Mouse (Mus musculus): Measurements from ENCODE around the gene Dclk1. TPM values are rescaled to one million over a fixed set of nuclear protein-coding genes. Genes with fewer than 3 reads are reported as not detected.

The Dclk1 gene
- polyA plus RNA-seq, 1 experiment from 2014 or later: 4.4 TPM

GRCm38 (mm10) chr3:55495231-55495630 is 253.1 kb downstream of the Dclk1 start:
- 83% methylated on average over 7 of the region's 7 CpGs for WGBS
- no peak overlapping the region for H3K9ac ChIP-seq (ENCODE audit: low read length)
- DNase-seq (ENCODE audit: low spot score) (no peak), ATAC-seq (ENCODE audit: low FRiP score, low TSS enrichment) (no peak)
- no peak overlapping the region for H3K4me2 ChIP-seq (replicated peaks; ENCODE audit: low read depth)
- no peak overlapping the region for H3K27ac ChIP-seq (replicated peaks)
- no peaks in the 10 kb centered on the region for H3K4me1 ChIP-seq (replicated peaks; ENCODE audit: control insufficient read depth, insufficient read depth)
- H3K9me3 ChIP-seq (ENCODE audit: control insufficient read depth, low read length): no peaks in the 10 kb centered on the region
- no peak for TF ChIP-seq EP300 (optimal IDR thresholded peaks at IDR 0.05)
- TF ChIP-seq CTCF (IDR thresholded peaks at IDR 0.05; ENCODE audit: low read depth): no peak
- no peaks in the 10 kb centered on the region for H3K27me3 ChIP-seq (ENCODE audit: control insufficient read depth, insufficient read depth, low read length)
- H3K36me3 ChIP-seq (ENCODE audit: control insufficient read depth, insufficient read depth, low read length): no peaks in the 10 kb centered on the region
- H3K4me3 ChIP-seq (ENCODE audit: low read depth, low read length): no peak overlapping the region

DNA sequence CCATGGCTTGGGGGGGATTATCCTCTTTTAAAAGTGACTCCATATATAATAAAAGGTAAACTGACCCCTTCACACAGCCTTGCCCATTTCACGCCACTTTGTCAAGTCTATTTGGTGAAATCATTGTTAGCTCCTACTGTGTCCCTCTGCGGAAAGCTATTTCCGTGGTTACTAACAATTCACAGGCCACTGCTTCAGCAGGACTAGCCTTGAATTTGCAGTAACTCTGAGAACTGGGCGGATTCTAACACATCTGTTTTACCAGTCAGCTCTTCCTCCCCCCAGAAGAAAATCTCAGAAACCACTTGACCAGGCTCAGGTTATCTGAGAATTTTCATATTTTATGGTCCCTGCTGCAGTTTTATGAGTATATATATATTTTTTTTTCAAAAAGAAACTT is 253.7 kb downstream of the Dclk1 start:
- Histone ChIP-seq H3K27ac (replicated peaks) (no peak overlapping the region), H3K4me3 (ENCODE audit: low read depth, low read length) (no peak overlapping the region), H3K9me3 (ENCODE audit: control insufficient read depth, low read length) (no peaks in the 10 kb centered on the region), H3K27me3 (ENCODE audit: control insufficient read depth, insufficient read depth, low read length) (no peaks in the 10 kb centered on the region), H3K36me3 (ENCODE audit: control insufficient read depth, insufficient read depth, low read length) (no peaks in the 10 kb centered on the region), H3K9ac (ENCODE audit: low read length) (no peak overlapping the region), H3K4me1 (replicated peaks; ENCODE audit: control insufficient read depth, insufficient read depth) (no peaks in the 10 kb centered on the region), H3K4me2 (replicated peaks; ENCODE audit: low read depth) (no peak overlapping the region)
- DNase-seq (ENCODE audit: low spot score) (no peak), ATAC-seq (ENCODE audit: low FRiP score, low TSS enrichment) (no peak)
- WGBS: 75% methylated on average over 4 of the region's 4 CpGs
- TF ChIP-seq EP300 (optimal IDR thresholded peaks at IDR 0.05) (no peak), CTCF (IDR thresholded peaks at IDR 0.05; ENCODE audit: low read depth) (no peak)

DNA sequence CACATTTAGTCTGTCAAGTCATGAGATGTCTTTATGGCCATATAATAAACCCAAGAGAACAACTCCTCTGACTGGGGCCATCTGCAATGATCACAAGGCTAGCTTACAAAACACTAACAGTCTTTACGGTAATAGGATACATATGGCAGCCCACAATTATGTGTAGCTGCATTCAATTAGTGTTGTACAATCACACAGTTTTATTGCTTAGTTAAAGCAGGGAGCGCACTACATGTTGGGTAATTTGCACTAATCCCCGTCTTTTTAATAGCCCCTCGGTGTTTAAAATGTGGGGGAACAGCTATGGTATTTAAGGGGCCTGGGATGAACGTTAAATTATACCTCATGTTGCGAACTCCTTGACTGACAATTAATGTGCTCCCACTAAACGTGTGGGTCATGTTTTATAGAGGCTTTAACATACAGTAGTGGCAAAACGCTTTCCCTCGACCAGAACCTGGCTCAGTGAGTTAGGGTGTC is 254.3 kb downstream of the Dclk1 start:
- Histone ChIP-seq H3K27me3 (ENCODE audit: control insufficient read depth, insufficient read depth, low read length) (no peaks in the 10 kb centered on the region), H3K9me3 (ENCODE audit: control insufficient read depth, low read length) (no peaks in the 10 kb centered on the region), H3K4me3 (ENCODE audit: low read depth, low read length) (no peak overlapping the region), H3K4me1 (replicated peaks; ENCODE audit: control insufficient read depth, insufficient read depth) (no peaks in the 10 kb centered on the region), H3K4me2 (replicated peaks; ENCODE audit: low read depth) (no peak overlapping the region), H3K9ac (ENCODE audit: low read length) (no peak overlapping the region), H3K27ac (replicated peaks) (no peak overlapping the region), H3K36me3 (ENCODE audit: control insufficient read depth, insufficient read depth, low read length) (no peaks in the 10 kb centered on the region)
- WGBS: 78% methylated on average over 9 of the region's 9 CpGs
- ATAC-seq (ENCODE audit: low FRiP score, low TSS enrichment) (no peak), DNase-seq (ENCODE audit: low spot score) (no peak)
- TF ChIP-seq EP300 (optimal IDR thresholded peaks at IDR 0.05): no peak
- no peak for TF ChIP-seq CTCF (IDR thresholded peaks at IDR 0.05; ENCODE audit: low read depth)

DNA sequence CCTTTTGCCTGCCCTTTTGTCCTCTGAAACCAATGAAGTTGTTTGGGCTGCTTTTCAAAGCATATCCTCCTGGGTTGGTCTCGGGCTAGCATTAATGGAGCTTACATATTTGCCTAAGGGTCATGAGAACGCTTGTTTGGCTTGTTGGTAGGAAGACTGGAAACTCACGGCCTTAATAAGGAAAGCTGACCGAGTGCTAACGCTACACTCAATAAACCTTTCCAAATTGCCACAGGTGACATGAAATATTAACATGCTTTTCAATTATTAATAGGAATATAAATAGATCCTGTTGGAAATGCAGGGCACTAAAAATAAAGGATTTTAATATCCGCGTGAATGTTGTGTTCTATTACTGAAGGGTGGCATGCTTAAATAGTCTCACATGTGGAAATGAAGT is 257.1 kb downstream of the Dclk1 start:
- Histone ChIP-seq H3K36me3 (ENCODE audit: control insufficient read depth, insufficient read depth, low read length) (no peaks in the 10 kb centered on the region), H3K27ac (replicated peaks) (no peak overlapping the region), H3K4me3 (ENCODE audit: low read depth, low read length) (no peak overlapping the region), H3K4me1 (replicated peaks; ENCODE audit: control insufficient read depth, insufficient read depth) (no peaks in the 10 kb centered on the region), H3K27me3 (ENCODE audit: control insufficient read depth, insufficient read depth, low read length) (no peaks in the 10 kb centered on the region), H3K9ac (ENCODE audit: low read length) (no peak overlapping the region), H3K4me2 (replicated peaks; ENCODE audit: low read depth) (no peak overlapping the region), H3K9me3 (ENCODE audit: control insufficient read depth, low read length) (no peaks in the 10 kb centered on the region)
- TF ChIP-seq CTCF (IDR thresholded peaks at IDR 0.05; ENCODE audit: low read depth) (no peak), EP300 (optimal IDR thresholded peaks at IDR 0.05) (no peak)
- DNase-seq (ENCODE audit: low spot score) (no peak), ATAC-seq (ENCODE audit: low FRiP score, low TSS enrichment) (no peak)
- WGBS: 79% methylated on average over 7 of the region's 7 CpGs

DNA sequence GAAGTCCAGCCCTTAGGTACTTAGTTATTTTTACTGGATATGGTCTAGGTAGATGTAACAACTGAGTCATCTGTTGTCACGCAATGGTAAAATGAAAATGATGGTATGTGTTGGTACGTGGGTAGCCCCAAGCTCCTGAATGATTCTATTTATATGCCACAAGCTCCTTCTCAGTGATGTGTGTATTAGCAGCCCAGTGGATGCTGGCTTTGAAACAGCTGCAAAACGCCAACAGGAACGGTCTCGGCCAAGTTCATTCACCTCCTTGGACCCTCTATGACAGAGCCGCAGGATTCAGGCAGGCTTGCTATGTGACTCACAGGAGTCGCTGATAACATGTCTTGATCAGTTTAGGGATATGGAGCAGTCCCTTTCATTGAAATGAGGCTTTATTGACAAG is 268.0 kb downstream of the Dclk1 start:
- Histone ChIP-seq H3K36me3 (ENCODE audit: control insufficient read depth, insufficient read depth, low read length) (no peaks in the 10 kb centered on the region), H3K4me1 (replicated peaks; ENCODE audit: control insufficient read depth, insufficient read depth) (no peaks in the 10 kb centered on the region), H3K4me3 (ENCODE audit: low read depth, low read length) (no peak overlapping the region), H3K27me3 (ENCODE audit: control insufficient read depth, insufficient read depth, low read length) (no peaks in the 10 kb centered on the region), H3K9me3 (ENCODE audit: control insufficient read depth, low read length) (no peaks in the 10 kb centered on the region), H3K9ac (ENCODE audit: low read length) (no peak overlapping the region), H3K27ac (replicated peaks) (no peak overlapping the region), H3K4me2 (replicated peaks; ENCODE audit: low read depth) (no peak overlapping the region)
- 64% methylated on average over 7 of the region's 7 CpGs for WGBS
- ATAC-seq (ENCODE audit: low FRiP score, low TSS enrichment) (no peak), DNase-seq (ENCODE audit: low spot score) (no peak)
- TF ChIP-seq CTCF (IDR thresholded peaks at IDR 0.05; ENCODE audit: low read depth) (no peak), EP300 (optimal IDR thresholded peaks at IDR 0.05) (no peak)

GRCm38 (mm10) chr3:55511658-55512057 is 269.5 kb downstream of the Dclk1 start:
- Histone ChIP-seq H3K4me2 (replicated peaks; ENCODE audit: low read depth) (no peak overlapping the region), H3K9me3 (ENCODE audit: control insufficient read depth, low read length) (no peaks in the 10 kb centered on the region), H3K36me3 (ENCODE audit: control insufficient read depth, insufficient read depth, low read length) (no peaks in the 10 kb centered on the region), H3K27me3 (ENCODE audit: control insufficient read depth, insufficient read depth, low read length) (no peaks in the 10 kb centered on the region), H3K27ac (replicated peaks) (no peak overlapping the region), H3K9ac (ENCODE audit: low read length) (no peak overlapping the region), H3K4me3 (ENCODE audit: low read depth, low read length) (no peak overlapping the region), H3K4me1 (replicated peaks; ENCODE audit: control insufficient read depth, insufficient read depth) (no peaks in the 10 kb centered on the region)
- no peak for ATAC-seq (ENCODE audit: low FRiP score, low TSS enrichment)
- DNase-seq (ENCODE audit: low spot score): no peak
- 38% methylated on average over 6 of the region's 6 CpGs for WGBS
- TF ChIP-seq CTCF (IDR thresholded peaks at IDR 0.05; ENCODE audit: low read depth) (no peak), EP300 (optimal IDR thresholded peaks at IDR 0.05) (no peak)
